Mouse (Mus musculus) heart, embryonic 11.5 days (tissue): ENCODE results near the gene Prss45. TPM values are rescaled to one million over a fixed set of nuclear protein-coding genes. Genes with fewer than 3 reads are reported as not detected.

Experiments
- ATAC-seq: fragments of 200-750 bp; cut with Nextera tagmentation; replicated peaks from 2 replicates; pipeline ENCODE4 v1.8.0; 2017; ENCODE audit warnings: moderate library complexity; ENCODE audit not compliant: insufficient number of reproducible peaks, low FRiP score, low TSS enrichment
- H3K27ac ChIP-seq: fragments of 300-500 bp; sonication (generic); 2 replicates; pipeline ENCODE4 v1.5.1; 2014; ENCODE audit warnings: mild to moderate bottlenecking, low read depth, low read length
- H3K27me3 ChIP-seq: fragments of 300-500 bp; sonication (generic); 2 replicates; pipeline ENCODE4 v1.6.1; 2014; ENCODE audit warnings: mild to moderate bottlenecking, low read length, mixed read lengths; ENCODE audit not compliant: control insufficient read depth, insufficient read depth
- H3K36me3 ChIP-seq: fragments of 300-500 bp; sonication (generic); 2 replicates; pipeline ENCODE4 v1.6.1; 2014; ENCODE audit warnings: mild to moderate bottlenecking, low read length, moderate library complexity, mixed read lengths; ENCODE audit not compliant: control insufficient read depth, insufficient read depth
- H3K4me1 ChIP-seq: fragments of 300-500 bp; sonication (generic); 2 replicates; pipeline ENCODE4 v1.6.1; 2014; ENCODE audit warnings: low read length; ENCODE audit not compliant: control insufficient read depth, insufficient read depth
- H3K4me2 ChIP-seq: fragments of 300-500 bp; sonication (generic); 2 replicates; pipeline ENCODE4 v1.6.1; 2014; ENCODE audit warnings: mild to moderate bottlenecking, moderate library complexity
- H3K4me3 ChIP-seq: fragments of 300-500 bp; sonication (generic); 2 replicates; pipeline ENCODE4 v1.5.1; 2014; ENCODE audit warnings: low read depth, low read length
- H3K9ac ChIP-seq: fragments of 300-500 bp; sonication (generic); 2 replicates; pipeline ENCODE4 v1.6.1; 2014; ENCODE audit warnings: mild to moderate bottlenecking, low read depth, low read length, moderate library complexity
- H3K9me3 ChIP-seq: fragments of 300-500 bp; sonication (generic); replicated peaks from 2 replicates; pipeline ENCODE4 v1.6.1; 2016; ENCODE audit warnings: low read length; ENCODE audit not compliant: control insufficient read depth
- WGBS: fragments of 180-500 bp; shearing (Covaris S2); extraction: QIAGEN DNeasy Blood & Tissue Kit; methylation state at CpG from one replicate; pipeline ENCODE4 v1.1.7; 2014; ENCODE audit not compliant: insufficient replicate concordance; 5-methylcytosine and 5-hydroxymethylcytosine counted together
- polyA plus RNA-seq: library from polyadenylated mRNA; unstranded; fragments of >200 nt; fragmentation: Nextera tagmentation; extraction: Ambion mirVana; gene quantifications from 2 replicates; pipeline ENCODE4 v1.2.1, GENCODE M21; 2014

Prss45 gene
- polyA plus RNA-seq, 1 experiment from 2014 or later = not detected

GRCm38 (mm10) chr9:110880772-110881171, 46.4 kb downstream of the Prss45 start:
- Histone ChIP-seq H3K36me3 (no peaks in the 10 kb centered on the region), H3K27ac (no peak overlapping the region), H3K4me1 (peaks cover 11% of the 10 kb centered on the region; the same call in 1 of the 2 replicates), H3K4me3 (peak overlapping the region; percentile 67), H3K27me3 (peaks cover 40% of the 10 kb centered on the region), H3K9me3 (no peaks in the 10 kb centered on the region), H3K4me2 (peak overlapping the region; percentile 96), H3K9ac (no peak overlapping the region; the same call in 1 of the 2 replicates)
- no peak for ATAC-seq
- WGBS = 67% methylated on average over 4 of the region's 4 CpGs

DNA sequence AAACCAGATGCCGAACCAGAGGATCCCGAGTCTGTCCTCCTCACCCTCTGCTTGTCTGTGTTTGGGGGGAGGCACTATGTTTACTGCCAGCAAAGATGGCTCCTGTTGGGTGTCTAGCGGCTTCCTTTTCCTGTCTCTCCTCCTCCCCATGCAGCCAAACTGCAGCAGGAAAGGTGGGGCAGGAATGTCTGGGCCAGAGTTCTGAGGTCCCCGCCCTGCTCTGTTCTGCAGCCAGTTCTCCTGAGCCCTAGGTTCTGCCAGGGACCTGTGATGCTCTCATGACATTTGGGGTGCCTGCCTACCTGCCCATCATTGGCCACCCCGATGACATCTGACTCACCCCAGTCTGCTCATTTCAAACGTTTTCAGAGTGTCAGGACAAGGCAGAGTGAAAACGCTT, 47.6 kb downstream of the Prss45 start:
- Histone ChIP-seq H3K4me2 (no peak overlapping the region), H3K9me3 (no peaks in the 10 kb centered on the region), H3K27ac (no peak overlapping the region), H3K36me3 (no peaks in the 10 kb centered on the region), H3K4me3 (no peak overlapping the region), H3K9ac (no peak overlapping the region), H3K27me3 (peaks cover 40% of the 10 kb centered on the region), H3K4me1 (peaks cover 11% of the 10 kb centered on the region; the same call in 1 of the 2 replicates)
- WGBS = 61% methylated on average over 7 of the region's 7 CpGs
- no peak for ATAC-seq

- no peak for ATAC-seq
- Histone ChIP-seq H3K4me2 (no peak overlapping the region), H3K27ac (no peak overlapping the region), H3K4me1 (no peaks in the 10 kb centered on the region), H3K36me3 (no peaks in the 10 kb centered on the region), H3K9me3 (no peaks in the 10 kb centered on the region), H3K27me3 (no peaks in the 10 kb centered on the region; the same call in 1 of the 2 replicates), H3K9ac (no peak overlapping the region), H3K4me3 (no peak overlapping the region)
- 64% methylated on average over 9 of the region's 9 CpGs for WGBS
These were observed 53.3 kb downstream of the Prss45 start for GRCm38 (mm10) chr9:110887388-110888303.

DNA sequence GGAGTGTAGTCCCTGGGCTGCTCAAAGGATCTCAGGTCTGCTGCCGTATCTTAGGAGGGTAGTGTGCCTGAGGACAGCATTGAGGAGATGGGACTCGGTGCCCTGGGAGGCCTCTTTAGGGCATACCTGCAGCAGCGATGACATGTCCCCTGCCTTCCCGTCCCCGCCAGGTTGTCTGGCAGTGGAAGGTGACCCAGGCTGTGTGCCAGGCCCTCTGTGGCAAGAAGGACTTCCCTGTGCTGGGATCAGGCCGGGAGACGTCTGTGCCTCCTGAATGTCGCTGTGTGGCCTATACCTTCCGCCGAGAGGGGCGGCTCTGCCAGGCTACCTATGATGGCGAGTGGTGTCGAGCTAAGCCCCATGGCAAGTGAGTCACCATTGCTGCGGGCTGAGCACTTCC, 54.5 kb downstream of the Prss45 start:
- Histone ChIP-seq H3K4me2 (no peak overlapping the region), H3K9me3 (no peaks in the 10 kb centered on the region), H3K4me3 (no peak overlapping the region), H3K9ac (no peak overlapping the region), H3K4me1 (no peaks in the 10 kb centered on the region), H3K27ac (no peak overlapping the region), H3K27me3 (peaks cover 5% of the 10 kb centered on the region), H3K36me3 (no peaks in the 10 kb centered on the region)
- WGBS = 83% methylated on average over 14 of the region's 14 CpGs
- no peak for ATAC-seq

- H3K9ac ChIP-seq = no peak overlapping the region
- H3K36me3 ChIP-seq = no peaks in the 10 kb centered on the region
- no peaks in the 10 kb centered on the region for H3K9me3 ChIP-seq
- H3K27ac ChIP-seq = no peak overlapping the region
- peak overlapping the region; percentile 9; the same call in 1 of the 2 replicates for H3K4me2 ChIP-seq
- peaks cover 9% of the 10 kb centered on the region for H3K27me3 ChIP-seq
- H3K4me1 ChIP-seq = no peaks in the 10 kb centered on the region
- 13% methylated on average over 21 of the region's 21 CpGs for WGBS
- no peak for ATAC-seq
- no peak overlapping the region for H3K4me3 ChIP-seq
These were observed 55.8 kb downstream of the Prss45 start for GRCm38 (mm10) chr9:110890026-110890783.

Other genes with a start within 250 kb of the Prss45 start
- 12.6 and 19.1 TPM in 2 replicates for gene Nradd, start 210.1 kb upstream of the Prss45 start, polyA plus RNA-seq
- gene Nbeal2, start 180.4 kb upstream of the Prss45 start, polyA plus RNA-seq = 1.4 and 1.6 TPM in 2 replicates
- gene Ccdc12, start 178.1 kb upstream of the Prss45 start, polyA plus RNA-seq = 135 and 149 TPM in 2 replicates
- 3,236 and 3,494 TPM in 2 replicates for gene Myl3, start 92.7 kb upstream of the Prss45 start, polyA plus RNA-seq
- gene Pth1r, start 87.4 kb upstream of the Prss45 start, polyA plus RNA-seq = 24.3 and 27.8 TPM in 2 replicates
- not detected in 2 replicates for gene Prss42, start 36.4 kb upstream of the Prss45 start, polyA plus RNA-seq
- not detected in 2 replicates for gene Prss44, start 20.6 kb upstream of the Prss45 start, polyA plus RNA-seq
- gene Prss43, start 7.9 kb upstream of the Prss45 start, polyA plus RNA-seq = not detected in 2 replicates
- not detected in 2 replicates for gene Prss46, start 9.9 kb downstream of the Prss45 start, polyA plus RNA-seq
- 0.23 and 1.6 TPM in 2 replicates for gene Prss50, start 23.4 kb downstream of the Prss45 start, polyA plus RNA-seq
- 0.64 and 1.7 TPM in 2 replicates for gene Als2cl, start 45.3 kb downstream of the Prss45 start, polyA plus RNA-seq
- gene Tmie, start 45.5 kb downstream of the Prss45 start, polyA plus RNA-seq = 0.07 TPM in 1 of 2 replicates, not detected in the other
- gene Fam240a, start 82.3 kb downstream of the Prss45 start, polyA plus RNA-seq = not detected in 2 replicates
- not detected in 2 replicates for gene Tdgf1, start 111.6 kb downstream of the Prss45 start, polyA plus RNA-seq
- gene Lrrc2, start 117.0 kb downstream of the Prss45 start, polyA plus RNA-seq = 2.0 and 2.1 TPM in 2 replicates
- gene Rtp3, start 156.0 kb downstream of the Prss45 start, polyA plus RNA-seq = 0.14 and 0.29 TPM in 2 replicates
- gene Ltf, start 184.7 kb downstream of the Prss45 start, polyA plus RNA-seq = 0.68 and 0.72 TPM in 2 replicates
- 5.6 and 5.7 TPM in 2 replicates for gene Ccrl2, start 222.9 kb downstream of the Prss45 start, polyA plus RNA-seq